Mouse (Mus musculus) testis, postnatal 14 days (tissue): ENCODE results near the gene Fam213a.
A peak's percentile ranks its signal among the peaks of the same experiment; 100 is the strongest.
"Not testable (repeated sequence)": the region's sequence is repeated elsewhere in the genome, so short reads cannot be mapped to it uniquely, and the experiment has no call there.

ENCODE experiments used
- DNase-seq: peaks from one replicate; pipeline ENCODE4 v3.0.0; 2021; ENCODE audit warnings: low spot score

Fam213a gene

DNA sequence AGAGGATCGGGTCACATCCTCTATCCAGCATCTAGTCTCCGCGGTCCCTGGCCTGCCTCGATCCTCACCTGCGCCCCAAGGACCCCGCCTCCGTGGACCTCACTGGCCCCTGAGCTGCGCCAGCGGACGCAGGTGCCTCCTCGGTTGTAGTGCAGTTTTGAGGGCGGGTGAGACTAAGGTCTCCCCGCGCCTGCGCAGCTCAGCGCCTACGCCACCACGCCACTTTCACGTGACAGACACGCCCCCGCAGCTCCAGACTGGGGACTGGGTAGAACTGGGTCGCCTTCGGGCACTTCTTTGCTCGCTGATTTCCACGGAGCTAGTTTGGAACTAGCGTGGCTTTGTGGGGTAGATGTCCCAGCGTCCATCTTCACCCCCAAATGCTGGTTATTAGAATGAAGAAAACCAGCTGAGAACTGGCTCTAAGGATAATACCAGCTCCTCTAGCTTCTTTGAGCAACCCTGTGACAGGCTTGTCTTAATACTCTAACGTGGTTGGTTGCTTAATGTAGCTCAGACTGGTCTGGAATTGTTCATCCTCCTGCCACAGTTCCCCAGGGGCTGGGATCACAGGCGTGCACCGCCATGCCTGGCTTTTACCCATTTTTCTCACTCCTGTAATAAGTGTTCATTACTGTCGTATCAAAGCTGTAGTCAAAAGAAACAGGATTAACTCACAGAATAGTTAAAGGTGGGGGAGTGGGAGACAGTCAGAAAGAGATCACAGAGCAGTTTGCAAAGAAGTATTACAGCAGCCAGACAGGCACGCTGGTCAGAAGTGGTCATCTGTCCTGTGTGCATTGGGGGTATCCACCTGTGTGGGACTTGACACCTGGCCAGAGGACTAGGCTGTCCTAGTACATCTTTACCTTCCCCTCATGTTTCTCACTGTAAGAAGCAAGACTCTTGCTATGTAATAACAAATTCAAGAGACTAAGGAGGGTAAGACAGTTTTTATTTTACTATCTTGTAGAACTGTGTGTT, at the start of gene Fam213a:
TSS of gene Fam213a (minus strand) at position 159 of the 984 bp plus-strand sequence.
- peak; percentile 88 for DNase-seq

DNA sequence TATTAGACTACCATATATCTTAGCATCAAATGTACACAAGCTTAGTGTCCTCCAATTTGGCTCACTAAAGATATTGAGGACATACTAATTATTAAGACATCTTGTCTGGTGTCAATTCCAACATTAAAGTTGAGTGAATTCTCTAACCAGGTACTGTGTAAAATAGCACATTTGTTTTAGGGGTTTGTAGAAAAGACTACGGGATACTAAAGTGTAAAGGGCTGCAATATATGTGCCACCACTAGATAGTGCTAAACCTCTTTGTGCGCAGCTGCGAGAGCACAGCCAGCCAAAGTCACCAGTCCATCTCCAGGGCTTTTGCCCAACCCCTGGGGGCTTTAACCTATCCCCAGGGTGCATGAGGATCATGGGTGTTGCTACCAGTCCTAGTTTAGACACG, 39.6 kb upstream of the Fam213a start:
- not testable (repeated sequence) for DNase-seq

DNA sequence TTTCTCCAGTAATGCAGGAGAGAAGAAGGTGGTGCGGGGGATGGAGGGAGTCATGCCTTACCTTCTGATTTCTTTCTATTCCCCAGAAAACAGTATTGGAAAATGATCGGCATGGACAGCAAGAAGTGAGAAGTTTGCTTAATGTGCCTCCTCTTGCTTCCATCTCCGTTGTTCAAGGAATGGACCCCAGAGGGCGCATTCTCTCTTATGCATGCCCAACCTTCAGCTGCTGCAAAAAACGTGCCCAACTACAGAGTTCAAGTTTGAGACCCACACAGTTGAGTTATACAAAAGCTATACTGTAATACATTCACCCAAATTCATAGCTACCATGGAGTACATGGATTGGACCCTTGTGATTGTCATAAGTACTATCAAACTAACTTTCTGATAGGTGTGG, 38.9 kb upstream of the Fam213a start:
- DNase-seq: no peak

DNA sequence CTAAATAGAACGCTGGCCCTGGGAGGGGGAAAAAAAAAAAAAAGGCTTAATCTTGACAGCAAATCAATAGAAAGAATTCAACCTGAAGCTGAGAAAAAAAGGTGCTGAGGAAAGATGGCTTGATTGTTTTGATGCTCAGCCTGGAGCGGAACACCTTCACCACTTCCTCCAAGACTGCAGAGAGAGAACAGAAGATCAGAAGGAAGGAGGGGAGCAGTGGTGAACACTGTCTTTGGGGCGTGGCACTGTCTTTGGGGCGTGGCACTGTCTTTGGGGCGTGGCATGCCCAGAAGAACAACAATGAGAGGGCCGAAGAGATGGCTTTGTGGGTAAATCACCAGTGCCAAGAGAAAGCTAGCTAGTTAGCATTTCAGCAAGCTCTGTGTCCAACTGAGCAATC, 36.9 kb upstream of the Fam213a start:
- DNase-seq: no peak

DNA sequence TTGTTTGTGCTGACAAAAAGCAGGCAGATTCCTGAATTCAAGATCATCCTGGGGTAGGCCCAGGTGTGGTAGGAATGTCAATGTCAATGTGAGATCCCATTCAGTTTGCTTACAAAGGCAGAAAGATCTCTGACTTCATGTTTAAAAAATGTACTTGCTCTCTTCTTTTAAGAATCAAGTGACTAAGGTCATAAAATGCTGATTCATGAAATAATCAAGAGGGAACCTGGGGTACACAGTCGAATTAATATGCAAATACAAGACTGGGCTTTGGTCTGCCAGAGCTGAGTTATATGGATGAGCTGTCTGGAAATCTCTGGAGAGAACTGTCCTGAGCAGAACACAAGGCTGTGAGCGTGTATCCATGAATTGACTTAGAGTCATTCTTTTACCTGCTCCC, 33.8 kb upstream of the Fam213a start:
- no peak for DNase-seq

DNA sequence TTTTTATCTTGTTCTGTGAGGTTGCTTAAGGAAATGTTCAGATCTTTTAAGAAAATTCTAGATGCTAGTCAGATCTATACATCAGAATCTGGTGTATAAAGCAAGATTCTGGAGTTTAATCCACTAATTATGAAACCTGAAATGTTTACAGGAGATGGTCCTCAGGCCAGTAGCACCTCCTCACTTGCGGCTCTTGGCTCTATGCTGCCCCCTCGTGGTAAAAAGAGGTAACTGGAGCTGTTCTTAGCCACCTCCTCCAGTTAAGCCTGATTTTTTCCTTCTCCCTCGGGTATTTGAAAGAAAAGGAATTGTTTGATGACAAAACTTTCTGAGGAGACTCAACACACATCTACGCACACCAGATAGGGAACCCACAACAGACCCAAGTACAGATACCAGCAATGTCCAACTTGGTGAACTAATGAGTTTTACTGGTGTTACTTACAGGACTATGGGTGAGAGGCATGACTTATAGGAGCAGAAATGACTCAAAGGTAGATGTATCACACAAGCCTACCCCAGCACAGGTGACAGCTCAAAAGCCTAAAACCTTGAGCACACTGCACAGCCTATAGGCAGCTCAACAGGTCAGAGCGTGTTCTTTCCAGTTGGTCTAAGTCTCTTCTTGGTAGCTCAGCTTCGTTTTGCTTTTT, 21.7 kb upstream of the Fam213a start:
- peak; percentile 51 for DNase-seq

DNA sequence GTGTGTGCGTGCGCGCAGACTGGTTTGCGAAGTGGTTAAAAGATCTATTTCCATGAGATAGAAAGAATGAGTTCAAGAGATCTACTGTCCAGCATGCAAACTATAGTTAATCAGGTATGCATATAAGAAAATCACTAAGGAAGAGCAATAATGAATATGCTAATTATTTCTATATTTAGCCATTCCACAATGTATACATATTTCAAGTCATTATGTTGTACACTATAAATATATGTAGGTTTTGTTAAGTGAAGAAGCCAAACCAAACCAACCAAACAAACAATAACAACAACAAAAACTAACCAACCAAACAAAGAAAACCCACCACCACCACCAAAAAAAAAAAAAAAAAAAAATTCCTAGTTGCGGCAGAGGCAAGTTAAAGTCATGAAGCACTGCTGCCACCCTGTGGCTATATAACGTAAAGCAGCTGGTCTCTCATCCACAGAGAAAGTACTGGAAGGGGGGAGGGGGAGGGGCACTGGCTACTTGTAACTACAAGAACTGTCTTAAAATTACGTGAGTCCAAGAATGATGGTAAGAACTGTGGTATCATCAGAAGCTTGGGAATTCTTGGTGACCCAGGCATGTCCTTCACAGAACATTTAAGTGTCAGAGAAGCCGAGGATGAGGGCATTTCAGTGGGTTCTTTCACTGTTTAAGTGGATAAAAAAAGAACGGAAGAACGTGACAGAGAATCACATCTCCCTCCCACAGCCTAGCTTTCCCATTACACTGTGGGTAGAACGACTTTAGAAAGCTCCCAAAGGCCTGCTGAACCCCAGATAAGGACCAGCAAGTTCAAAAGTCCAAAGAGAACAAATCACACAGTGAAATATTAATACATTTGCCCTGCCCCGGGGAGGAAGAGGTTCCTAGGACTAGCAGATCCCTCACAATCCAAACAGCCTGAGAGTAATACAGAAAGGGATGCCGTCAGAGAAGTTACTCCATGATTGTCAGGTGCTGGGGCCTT, 19.8 kb upstream of the Fam213a start:
- DNase-seq: peak; percentile 48

DNA sequence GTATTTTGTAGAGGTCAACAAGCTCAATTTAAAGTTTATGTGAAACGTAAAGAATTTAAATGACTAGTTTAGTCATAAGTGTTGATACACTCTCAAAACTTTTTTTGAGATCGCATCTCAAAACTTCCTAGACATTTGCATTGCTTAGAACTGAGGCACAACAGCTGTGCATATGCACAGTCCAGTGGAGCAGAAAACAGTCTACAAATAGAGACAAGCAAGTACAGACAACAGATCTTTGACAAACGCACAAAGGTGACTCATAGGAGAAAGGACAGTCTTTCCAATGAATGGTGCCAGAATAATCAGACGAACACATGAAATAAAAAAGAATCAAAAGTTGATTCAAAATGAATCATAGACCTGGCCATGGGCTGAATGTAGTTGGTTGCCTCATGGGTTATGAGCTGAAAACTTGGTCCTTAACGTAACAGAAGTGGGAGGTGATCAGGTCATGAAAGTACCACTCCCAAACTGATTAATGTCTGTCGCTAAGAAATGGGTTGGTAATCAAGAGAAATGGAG, 17.5 kb upstream of the Fam213a start:
- no peak for DNase-seq

DNA sequence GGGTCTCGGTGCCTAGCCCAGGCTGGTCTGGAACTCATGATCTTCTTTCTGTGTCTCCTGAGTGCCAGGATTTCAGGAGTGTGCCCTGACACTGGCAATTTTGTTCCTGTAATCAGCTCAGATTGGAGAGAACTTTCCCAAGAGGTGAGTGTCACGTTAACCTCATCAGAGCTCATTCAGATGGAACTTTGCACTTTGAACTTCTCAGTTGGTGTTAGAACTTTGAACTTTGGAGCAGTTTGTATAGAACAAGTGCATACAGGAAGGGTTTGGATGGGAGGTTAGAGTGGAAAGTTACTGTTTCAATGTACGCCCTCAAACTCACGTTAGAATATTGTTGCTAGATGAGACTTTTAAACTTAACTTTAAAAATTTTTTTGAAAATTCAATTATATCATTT, 15.7 kb upstream of the Fam213a start:
- no peak for DNase-seq

DNA sequence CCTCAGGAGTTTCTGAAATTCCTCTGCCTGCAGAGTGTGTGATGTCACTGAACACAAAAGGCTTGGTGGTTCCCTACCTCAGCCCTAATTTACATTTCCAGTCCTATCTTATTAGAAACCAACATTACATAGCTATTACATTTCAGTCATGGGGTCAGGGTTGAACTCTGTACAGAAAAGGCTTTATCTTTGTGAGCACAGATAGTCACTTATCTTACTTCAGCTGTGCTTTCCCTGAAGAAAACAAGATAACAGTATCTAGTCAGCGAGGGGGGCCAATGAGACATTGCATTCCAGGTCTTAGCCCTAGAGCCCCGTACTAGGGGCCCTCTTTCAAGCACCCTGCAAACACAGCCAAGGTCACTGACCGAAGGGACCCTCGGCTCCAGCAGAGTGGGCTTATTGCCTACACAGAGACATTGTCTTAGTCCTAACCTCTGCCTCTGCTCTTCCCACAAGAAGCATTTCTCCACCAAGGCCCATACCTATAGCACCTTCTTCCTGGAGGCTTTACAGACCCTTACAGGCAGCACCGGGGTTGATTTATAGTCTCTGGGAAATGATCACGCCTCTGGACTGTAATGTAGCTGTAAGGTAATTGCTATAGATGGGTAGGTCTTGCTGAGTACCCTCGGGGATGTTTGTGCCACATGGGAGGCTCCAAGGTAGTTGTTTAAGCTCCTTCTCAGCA, 12.2 kb upstream of the Fam213a start:
- DNase-seq: no peak

DNA sequence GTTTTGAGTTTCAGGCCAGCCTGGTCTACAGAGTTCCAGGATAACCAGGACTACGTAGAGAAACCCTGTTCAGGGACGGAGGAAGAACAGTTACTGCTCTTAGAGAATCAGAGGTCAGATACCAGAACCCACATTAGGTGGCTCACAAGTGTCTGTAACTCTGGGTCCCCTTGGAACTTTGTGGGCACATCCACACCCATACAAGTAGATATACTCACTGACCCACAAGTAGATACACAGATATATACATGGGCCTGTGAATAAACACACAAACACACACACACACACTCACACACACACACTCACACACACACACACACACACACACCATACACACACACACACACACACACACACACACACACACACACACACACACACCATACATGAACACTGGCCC, 11.5 kb upstream of the Fam213a start:
- DNase-seq: no peak

DNA sequence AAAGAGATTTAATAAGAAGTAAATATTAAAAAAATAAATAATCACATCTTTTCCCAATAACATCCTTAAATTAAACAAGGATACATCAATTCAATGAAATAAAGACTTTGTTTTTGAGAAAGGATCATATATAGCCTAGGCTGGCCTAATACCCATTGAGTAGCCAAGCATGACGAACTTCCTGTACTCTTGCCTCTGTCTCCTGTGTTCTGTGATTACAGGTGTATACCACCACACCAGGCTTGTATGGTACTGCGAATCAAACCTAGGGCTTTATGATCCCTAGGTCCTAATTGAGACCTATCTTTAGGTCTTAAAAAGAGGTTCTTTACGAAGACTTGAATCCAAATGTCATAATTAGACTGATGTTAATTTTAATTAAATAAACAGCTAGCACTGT, 7.7 kb upstream of the Fam213a start:
- DNase-seq: no peak

DNA sequence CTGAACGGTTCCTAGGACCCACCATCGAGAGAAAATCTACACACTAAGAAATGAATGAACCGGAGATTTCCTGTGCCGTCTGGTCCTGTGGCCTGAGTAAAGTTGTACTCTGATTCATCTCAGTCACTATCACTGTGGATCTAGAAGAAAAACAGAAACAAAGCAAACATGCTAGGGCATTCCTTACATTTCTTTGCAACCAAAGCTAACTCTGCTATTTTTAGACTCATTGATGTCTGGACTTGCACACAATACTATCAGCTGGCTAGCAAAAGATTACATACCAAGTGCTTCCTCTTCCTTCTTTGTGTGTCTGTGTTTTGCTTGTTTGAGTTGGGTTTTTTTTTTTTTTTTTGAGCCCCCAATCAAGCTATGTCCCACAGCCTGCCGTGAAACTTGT, 3.9 kb upstream of the Fam213a start:
- DNase-seq: no peak

DNA sequence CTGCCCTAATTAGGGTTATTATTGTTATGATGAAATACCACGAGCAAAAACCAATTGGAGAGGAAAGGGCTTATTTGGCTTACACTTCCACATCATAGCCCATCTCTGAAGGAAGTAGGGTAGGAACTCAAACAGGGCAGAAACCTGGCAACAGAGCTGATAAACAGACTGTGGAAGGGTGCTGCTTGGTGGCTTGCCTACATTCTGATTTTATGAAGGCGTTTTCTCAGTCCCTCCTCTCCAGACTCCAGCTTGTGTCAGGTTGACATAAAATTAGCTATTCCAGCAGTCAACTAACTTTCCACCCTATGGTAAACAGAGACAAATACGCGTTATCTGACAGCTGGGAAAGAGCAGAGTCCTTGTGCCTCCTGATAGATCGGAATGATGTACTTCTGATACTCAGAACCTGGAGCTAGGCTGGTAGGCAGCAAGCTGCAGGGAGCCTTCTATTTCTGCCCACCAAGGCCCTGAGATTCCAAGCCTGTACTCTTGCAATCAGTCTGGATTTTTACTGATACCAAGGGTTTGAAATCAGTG, 1.2 kb upstream of the Fam213a start:
- DNase-seq: no peak

DNA sequence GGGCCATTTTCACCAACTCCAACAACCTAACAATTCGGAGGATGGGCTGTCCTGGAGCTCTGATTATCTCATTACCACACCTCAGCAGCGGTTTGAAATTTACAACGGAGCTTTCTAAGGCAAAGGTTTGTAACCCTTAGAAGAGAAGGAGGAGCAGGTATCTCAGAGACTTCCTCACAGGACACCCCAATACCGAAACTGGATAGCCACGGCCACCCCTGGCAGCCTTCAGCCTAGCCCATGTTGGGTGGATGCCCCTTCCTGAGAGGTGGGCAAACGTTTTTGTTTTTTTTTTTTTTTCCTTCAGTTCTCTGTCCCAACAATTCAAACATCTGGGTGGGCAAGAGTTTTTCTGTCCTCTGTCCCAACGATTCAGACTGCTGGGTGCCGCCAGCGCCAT, 445 bp downstream of the Fam213a start:
- DNase-seq: no peak

DNA sequence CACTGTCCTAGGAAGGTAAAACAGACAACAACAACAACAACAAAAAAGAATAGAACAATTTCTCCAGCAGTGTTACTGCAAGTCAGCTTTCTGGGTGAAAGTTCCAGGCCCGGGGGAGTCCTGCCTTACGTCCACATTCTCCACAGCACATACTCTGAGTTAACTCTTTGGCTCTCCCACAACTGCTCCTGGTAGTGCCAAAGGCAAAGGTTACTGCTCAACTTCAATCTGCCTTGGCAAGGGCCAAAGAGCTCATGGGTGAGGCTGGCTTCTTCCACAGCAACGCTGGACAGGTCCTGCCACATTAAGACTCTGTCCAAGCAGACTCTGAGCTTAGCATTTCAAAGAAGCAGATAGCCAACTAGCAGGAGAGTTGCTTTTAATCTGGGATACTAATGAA, 1.7 kb downstream of the Fam213a start:
- no peak for DNase-seq

DNA sequence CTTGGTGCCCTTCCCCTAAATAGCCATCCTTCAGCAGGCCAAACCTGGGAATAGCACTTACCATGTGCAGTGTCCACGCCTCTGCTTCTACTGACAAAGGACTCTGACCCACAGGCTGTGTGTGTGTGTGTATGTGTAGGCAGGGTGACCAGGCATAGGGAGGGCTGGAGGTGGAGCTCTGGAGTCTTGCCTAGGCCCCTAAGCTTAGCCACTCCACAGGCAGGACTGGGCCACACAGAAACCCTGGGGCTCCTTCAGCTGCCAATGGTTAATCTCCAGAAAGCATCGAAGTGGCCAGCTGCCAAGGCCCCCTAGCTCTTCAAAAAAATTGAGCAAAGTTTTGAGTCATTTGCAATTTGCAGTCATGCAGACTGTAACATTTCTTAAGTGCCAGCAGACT, 5.5 kb downstream of the Fam213a start:
- peak; percentile 15 for DNase-seq

DNA sequence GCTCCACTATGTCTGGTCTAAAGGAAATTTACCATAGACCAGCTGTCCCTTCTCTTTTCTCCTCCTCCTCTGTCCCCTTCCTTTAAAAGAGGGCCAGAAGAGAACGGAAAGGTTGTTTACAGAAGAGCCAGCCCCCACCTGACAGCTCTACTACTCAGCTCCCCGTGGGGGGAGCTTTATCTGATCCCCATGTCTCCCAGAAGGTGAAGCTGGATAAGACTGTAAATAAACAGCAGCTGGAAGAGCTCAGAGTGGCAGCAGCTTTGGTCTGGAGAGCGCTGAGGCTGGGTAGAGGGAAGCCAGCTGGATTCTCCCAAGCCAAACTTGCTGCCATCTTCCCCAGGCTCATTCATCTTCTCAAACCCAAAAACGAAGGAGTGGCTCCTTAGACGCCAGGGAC, 5.9 kb downstream of the Fam213a start:
- no peak for DNase-seq

DNA sequence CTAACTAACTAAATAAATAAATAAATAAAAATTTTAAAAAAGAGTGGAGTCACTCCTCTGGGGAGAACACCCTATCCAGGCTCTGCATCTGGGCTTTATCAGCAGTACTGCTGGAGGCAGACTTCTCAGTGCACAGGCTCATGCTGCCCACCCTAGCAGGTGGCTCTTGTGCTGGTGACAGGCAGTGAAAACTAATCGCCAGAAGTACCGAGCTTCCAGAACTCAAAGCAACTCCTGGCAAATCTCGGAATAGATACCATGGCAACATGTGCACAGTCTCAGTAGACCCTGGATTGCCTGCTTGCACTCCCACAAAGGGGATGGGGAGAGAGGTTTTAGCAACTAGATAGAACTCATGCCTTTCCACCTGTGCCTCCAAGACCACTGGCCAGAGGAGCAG, 6.7 kb downstream of the Fam213a start:
- no peak for DNase-seq

DNA sequence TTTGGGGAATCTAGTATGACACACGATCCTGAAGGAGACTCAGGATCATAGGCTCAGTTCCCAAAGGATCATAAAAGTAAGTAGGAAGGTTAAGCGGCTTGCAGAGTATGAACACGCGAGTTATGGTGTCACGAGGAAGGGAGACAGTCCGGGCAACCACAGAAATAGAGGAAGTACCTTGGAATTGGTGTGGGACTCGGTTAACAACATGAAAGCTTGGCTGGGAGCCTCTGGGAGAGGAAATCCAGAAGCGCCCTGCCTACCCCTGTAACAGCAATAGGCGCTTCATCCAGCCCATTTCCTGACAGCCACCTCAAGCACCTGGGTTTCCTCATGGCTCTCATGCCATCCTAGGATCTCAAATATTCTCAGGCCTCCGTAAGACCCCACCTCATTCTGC, 7.3 kb downstream of the Fam213a start:
- DNase-seq: no peak

DNA sequence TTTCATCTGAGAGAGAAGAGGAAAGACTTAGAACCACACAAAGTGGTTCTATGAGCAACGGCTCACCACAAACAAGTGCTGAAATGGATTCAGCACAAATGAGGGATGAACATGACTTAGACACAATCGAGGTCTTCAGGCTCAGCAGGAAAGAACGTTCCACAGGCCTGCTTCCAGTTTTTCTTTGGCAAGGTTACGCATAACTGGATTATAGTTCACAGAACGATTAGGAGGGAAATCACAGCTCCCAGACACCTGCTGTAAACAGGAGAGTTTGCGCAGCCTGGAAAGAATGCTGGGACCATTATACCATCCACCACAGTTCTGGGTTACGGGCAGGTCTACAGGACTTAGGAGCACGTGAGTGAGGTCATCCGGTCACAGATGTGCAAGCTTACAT, 7.9 kb downstream of the Fam213a start:
- no peak for DNase-seq
